Mouse (Mus musculus): ENCODE measurements around the gene Napa. TPM values are rescaled to one million over a fixed set of nuclear protein-coding genes. Genes with fewer than 3 reads are reported as not detected.

Napa gene
- polyA plus RNA-seq (2017; shearing (Covaris generic)): 100 to 1,000 TPM; 191 to 298 (median 208) TPM

- ATAC-seq: peak; percentile 90
Measured at GRCm38 (mm10) chr7:16098021-16099017, at the start of gene Napa. Gene Napa, plus strand, starts transcription at chr7:16098458.

- no peak for ATAC-seq
Measured at GRCm38 (mm10) chr7:16048675-16049575, 49.3 kb upstream of the Napa start.

GRCm38 (mm10) chr7:16049576-16049915, 48.7 kb upstream of the Napa start:
- ATAC-seq: no peak

- ATAC-seq: no peak
Measured at GRCm38 (mm10) chr7:16050600-16050999, 47.7 kb upstream of the Napa start.

GRCm38 (mm10) chr7:16051883-16052595, 46.2 kb upstream of the Napa start:
- peak; percentile 36 for ATAC-seq

GRCm38 (mm10) chr7:16052684-16053083, 45.6 kb upstream of the Napa start:
- peak; percentile 47 for ATAC-seq

- peak; percentile 12 for ATAC-seq
Measured at GRCm38 (mm10) chr7:16053105-16053504, 45.2 kb upstream of the Napa start.

- ATAC-seq: no peak
Measured at GRCm38 (mm10) chr7:16054966-16055365, 43.3 kb upstream of the Napa start.

GRCm38 (mm10) chr7:16055665-16056064, 42.6 kb upstream of the Napa start:
- ATAC-seq: no peak

- no peak for ATAC-seq
Measured at GRCm38 (mm10) chr7:16056459-16057135, 41.7 kb upstream of the Napa start.

- ATAC-seq: peak; percentile 79
Measured at GRCm38 (mm10) chr7:16057136-16057534, 41.1 kb upstream of the Napa start.

- no peak for ATAC-seq
Measured at GRCm38 (mm10) chr7:16061219-16062098, 36.8 kb upstream of the Napa start, which contains the start of gene Zfp541. Gene Zfp541, plus strand, starts transcription at chr7:16061814.

GRCm38 (mm10) chr7:16062099-16062420, 36.2 kb upstream of the Napa start:
- no peak for ATAC-seq

- ATAC-seq: no peak
Measured at GRCm38 (mm10) chr7:16063490-16063889, 34.8 kb upstream of the Napa start.

GRCm38 (mm10) chr7:16070846-16071245, 27.4 kb upstream of the Napa start:
- ATAC-seq: no peak

- no peak for ATAC-seq
Measured at GRCm38 (mm10) chr7:16071906-16072305, 26.4 kb upstream of the Napa start.

- no peak for ATAC-seq
Measured at GRCm38 (mm10) chr7:16079947-16080346, 18.3 kb upstream of the Napa start.

GRCm38 (mm10) chr7:16080581-16080980, 17.7 kb upstream of the Napa start:
- no peak for ATAC-seq

GRCm38 (mm10) chr7:16083361-16083760, 14.9 kb upstream of the Napa start:
- ATAC-seq: no peak

- ATAC-seq: no peak
Measured at GRCm38 (mm10) chr7:16087587-16087986, 10.7 kb upstream of the Napa start.

GRCm38 (mm10) chr7:16094592-16094991, 3.7 kb upstream of the Napa start:
- no peak for ATAC-seq

Measured in inflammation-experienced regulatory T-cells, adult 6 months (primary cell).